Mouse (Mus musculus): ENCODE results near the gene Etl4. TPM values are rescaled to one million over a fixed set of nuclear protein-coding genes. Genes with fewer than 3 reads are reported as not detected.

Gene Etl4
- polyA plus RNA-seq, 1 experiment from 2014 or later = 5.0 TPM

- H3K4me2 ChIP-seq = no peak overlapping the region
- no peak overlapping the region for H3K4me3 ChIP-seq
- H3K36me3 ChIP-seq = no peaks in the 10 kb centered on the region
- no peak overlapping the region for H3K27ac ChIP-seq (replicated peaks)
- no peaks in the 10 kb centered on the region for H3K27me3 ChIP-seq
- H3K9ac ChIP-seq = no peak overlapping the region
- no peak for ATAC-seq (ENCODE audit: low FRiP score, low read depth)
- H3K4me1 ChIP-seq (replicated peaks) = no peaks in the 10 kb centered on the region
- 87% methylated on average over 6 of the region's 6 CpGs for WGBS
- no peaks in the 10 kb centered on the region for H3K9me3 ChIP-seq
Observed at GRCm38 (mm10) chr2:20603536-20603935, 694.0 kb downstream of the Etl4 start.

DNA sequence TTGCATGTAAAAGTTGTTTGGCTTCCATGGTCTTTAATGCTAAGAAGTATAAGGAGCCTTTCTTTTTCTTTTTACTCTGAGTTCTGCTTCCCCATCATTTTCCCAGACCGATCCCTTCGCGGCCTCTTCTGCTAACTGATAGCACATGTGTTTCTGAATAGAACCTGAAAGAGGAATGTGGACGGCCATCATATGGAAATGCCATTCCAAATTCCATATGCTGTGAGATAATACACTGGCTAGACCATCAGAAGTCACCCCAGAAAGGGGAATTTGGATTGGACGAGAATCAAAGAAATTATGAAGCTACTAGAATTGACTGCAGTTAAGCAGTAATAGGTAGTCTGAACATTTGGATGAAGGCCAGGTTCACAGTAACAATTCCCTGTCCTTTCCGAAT is 694.4 kb downstream of the Etl4 start:
- no peak for ATAC-seq (ENCODE audit: low FRiP score, low read depth)
- Histone ChIP-seq H3K4me2 (no peak overlapping the region), H3K36me3 (no peaks in the 10 kb centered on the region), H3K9ac (no peak overlapping the region), H3K4me1 (replicated peaks) (no peaks in the 10 kb centered on the region), H3K27ac (replicated peaks) (no peak overlapping the region), H3K4me3 (no peak overlapping the region), H3K27me3 (no peaks in the 10 kb centered on the region), H3K9me3 (no peaks in the 10 kb centered on the region)
- WGBS = 80% methylated on average over 6 of the region's 6 CpGs

GRCm38 (mm10) chr2:20609203-20609602 is 699.6 kb downstream of the Etl4 start:
- Histone ChIP-seq H3K27ac (replicated peaks) (no peak overlapping the region), H3K27me3 (no peaks in the 10 kb centered on the region), H3K36me3 (no peaks in the 10 kb centered on the region), H3K9me3 (no peaks in the 10 kb centered on the region), H3K4me3 (no peak overlapping the region), H3K4me1 (replicated peaks) (no peaks in the 10 kb centered on the region), H3K4me2 (no peak overlapping the region), H3K9ac (no peak overlapping the region)
- WGBS = 68% methylated on average over 8 of the region's 8 CpGs
- no peak for ATAC-seq (ENCODE audit: low FRiP score, low read depth)

GRCm38 (mm10) chr2:20615948-20616347 is 706.4 kb downstream of the Etl4 start:
- Histone ChIP-seq H3K4me1 (replicated peaks) (no peaks in the 10 kb centered on the region), H3K9ac (no peak overlapping the region), H3K27ac (replicated peaks) (no peak overlapping the region), H3K27me3 (no peaks in the 10 kb centered on the region), H3K9me3 (no peaks in the 10 kb centered on the region), H3K36me3 (no peaks in the 10 kb centered on the region), H3K4me3 (no peak overlapping the region), H3K4me2 (no peak overlapping the region)
- ATAC-seq (ENCODE audit: low FRiP score, low read depth) = no peak
- 62% methylated on average over 1 of the region's 1 CpGs for WGBS

DNA sequence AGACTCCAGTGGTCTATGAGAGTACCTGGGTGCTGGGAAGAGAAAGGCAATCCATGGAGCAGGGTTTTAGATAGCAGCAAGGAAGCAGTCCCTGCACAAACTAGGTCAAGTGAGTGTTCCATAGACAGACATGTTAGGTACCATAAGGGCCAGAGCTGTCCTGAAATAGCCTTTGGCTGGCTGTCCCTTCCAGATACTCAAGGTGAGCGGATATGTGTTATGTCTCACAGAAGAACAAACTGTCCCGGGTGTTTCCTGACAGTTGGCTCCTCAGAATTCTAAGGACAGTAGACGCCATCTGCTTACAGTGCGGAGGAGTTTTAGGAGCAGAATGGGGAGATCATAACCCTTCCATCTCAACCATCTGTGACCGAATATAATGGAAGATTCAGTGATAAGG is 708.8 kb downstream of the Etl4 start:
- Histone ChIP-seq H3K4me1 (replicated peaks) (no peaks in the 10 kb centered on the region), H3K9me3 (no peaks in the 10 kb centered on the region), H3K36me3 (no peaks in the 10 kb centered on the region), H3K4me3 (no peak overlapping the region), H3K27ac (replicated peaks) (no peak overlapping the region), H3K4me2 (no peak overlapping the region), H3K27me3 (no peaks in the 10 kb centered on the region), H3K9ac (no peak overlapping the region)
- ATAC-seq (ENCODE audit: low FRiP score, low read depth) = no peak
- WGBS = 92% methylated on average over 5 of the region's 5 CpGs

DNA sequence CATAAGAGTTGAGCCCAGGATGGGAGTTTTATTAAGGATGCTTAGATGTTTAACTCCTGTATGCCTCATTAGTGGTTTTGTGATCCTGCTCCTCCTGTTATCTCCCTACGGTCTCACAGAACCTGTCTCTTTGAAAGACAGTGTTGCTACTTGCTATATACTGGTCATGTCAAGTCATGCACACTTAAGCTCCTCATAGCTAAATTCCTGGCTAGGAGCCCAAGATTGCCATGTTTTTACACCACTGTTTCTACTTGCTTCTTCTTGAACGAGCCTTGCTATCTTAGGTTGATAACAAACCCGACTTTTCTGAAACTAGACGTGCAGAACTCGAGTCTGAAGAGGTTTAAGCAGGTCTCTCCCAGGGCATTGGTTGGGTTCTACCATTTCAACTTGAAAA is 710.3 kb downstream of the Etl4 start:
- Histone ChIP-seq H3K4me2 (no peak overlapping the region), H3K9me3 (no peaks in the 10 kb centered on the region), H3K4me3 (no peak overlapping the region), H3K27ac (replicated peaks) (no peak overlapping the region), H3K36me3 (no peaks in the 10 kb centered on the region), H3K9ac (no peak overlapping the region), H3K27me3 (no peaks in the 10 kb centered on the region), H3K4me1 (replicated peaks) (no peaks in the 10 kb centered on the region)
- 90% methylated on average over 5 of the region's 5 CpGs for WGBS
- ATAC-seq (ENCODE audit: low FRiP score, low read depth) = no peak

DNA sequence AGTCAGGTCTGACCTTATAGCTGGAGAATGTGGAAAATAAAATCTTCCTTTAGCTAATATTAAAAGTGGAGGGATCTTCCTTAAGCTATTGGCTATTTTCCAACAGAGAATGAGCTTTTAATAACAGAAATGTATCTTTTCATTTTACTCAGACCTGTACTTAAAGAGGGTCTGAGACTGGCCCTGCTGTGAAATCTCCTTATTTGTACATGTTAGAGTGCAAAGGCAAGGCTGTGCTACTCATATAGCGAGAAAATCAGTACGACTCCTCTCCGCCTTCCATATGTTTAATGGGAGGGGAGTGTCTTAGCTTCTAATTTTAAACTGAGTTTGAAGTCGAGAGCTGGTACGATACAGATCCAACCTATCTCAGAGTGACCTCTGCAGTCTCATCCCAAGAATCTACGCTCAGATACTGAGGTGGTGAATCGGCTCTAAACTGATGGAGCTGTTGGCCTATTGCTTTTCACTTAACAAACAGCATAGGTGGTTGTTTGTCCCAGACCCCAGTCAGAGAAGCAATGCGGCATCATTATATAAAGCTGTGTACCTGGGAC is 719.7 kb downstream of the Etl4 start:
- Histone ChIP-seq H3K9me3 (no peaks in the 10 kb centered on the region), H3K4me3 (no peak overlapping the region), H3K27ac (replicated peaks) (no peak overlapping the region), H3K36me3 (no peaks in the 10 kb centered on the region), H3K4me1 (replicated peaks) (no peaks in the 10 kb centered on the region), H3K9ac (no peak overlapping the region), H3K4me2 (no peak overlapping the region), H3K27me3 (no peaks in the 10 kb centered on the region)
- whole genome bisulfite sequencing = 87% methylated on average over 8 of the region's 8 CpGs
- ATAC-seq (ENCODE audit: low FRiP score, low read depth) = no peak

DNA sequence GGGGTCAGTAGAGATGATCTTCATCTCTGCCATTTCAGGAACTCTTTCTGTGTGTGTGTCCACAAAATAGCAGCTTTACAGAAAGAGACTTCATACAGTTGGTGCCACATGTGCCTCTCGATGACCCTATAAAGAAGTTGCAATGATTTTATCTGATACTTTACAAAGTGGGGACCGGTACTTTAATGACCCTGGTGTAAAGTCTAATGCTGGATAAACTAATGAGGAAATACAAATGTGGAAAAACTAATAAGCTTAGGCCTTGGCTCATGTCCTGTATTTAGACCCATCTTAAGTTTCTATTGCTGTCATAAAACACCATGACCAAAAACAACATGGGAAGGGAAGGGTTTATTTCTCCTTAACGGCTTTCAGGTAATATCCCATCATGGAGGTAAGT is 729.0 kb downstream of the Etl4 start:
- H3K27ac ChIP-seq (replicated peaks) = no peak overlapping the region
- H3K4me3 ChIP-seq = no peak overlapping the region
- 90% methylated on average over 3 of the region's 3 CpGs for WGBS
- H3K9me3 ChIP-seq = no peaks in the 10 kb centered on the region
- ATAC-seq (ENCODE audit: low FRiP score, low read depth) = no peak
- no peak overlapping the region for H3K4me2 ChIP-seq
- no peak overlapping the region for H3K9ac ChIP-seq
- no peaks in the 10 kb centered on the region for H3K36me3 ChIP-seq
- no peaks in the 10 kb centered on the region for H3K4me1 ChIP-seq (replicated peaks)
- no peaks in the 10 kb centered on the region for H3K27me3 ChIP-seq

DNA sequence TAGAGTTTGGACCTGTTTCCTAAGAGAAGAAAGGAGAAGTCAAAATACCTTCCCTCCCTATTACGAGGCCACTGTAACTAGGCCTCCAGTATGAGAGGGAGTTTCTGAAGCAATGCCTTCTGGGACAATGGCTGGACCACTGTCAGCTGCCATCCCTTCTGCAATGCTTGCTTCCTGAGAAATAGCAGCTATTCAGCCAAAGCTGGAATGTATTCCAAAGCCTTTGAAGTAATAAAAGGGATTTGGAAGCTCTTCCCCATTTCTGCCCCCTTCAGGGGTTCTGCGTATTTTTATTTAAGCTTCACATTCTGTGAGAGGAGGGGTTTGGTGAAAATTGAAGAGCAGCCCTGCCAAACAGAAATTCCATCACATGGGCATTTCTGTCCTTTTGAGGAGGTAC is 730.1 kb downstream of the Etl4 start:
- WGBS = 74% methylated on average over 2 of the region's 2 CpGs
- Histone ChIP-seq H3K27me3 (no peaks in the 10 kb centered on the region), H3K9ac (no peak overlapping the region), H3K9me3 (no peaks in the 10 kb centered on the region), H3K27ac (replicated peaks) (no peak overlapping the region), H3K4me3 (no peak overlapping the region), H3K4me2 (no peak overlapping the region), H3K36me3 (no peaks in the 10 kb centered on the region), H3K4me1 (replicated peaks) (no peaks in the 10 kb centered on the region)
- ATAC-seq (ENCODE audit: low FRiP score, low read depth) = no peak

GRCm38 (mm10) chr2:20642818-20643217 is 733.2 kb downstream of the Etl4 start:
- Histone ChIP-seq H3K4me2 (no peak overlapping the region), H3K9me3 (no peaks in the 10 kb centered on the region), H3K9ac (no peak overlapping the region), H3K4me3 (no peak overlapping the region), H3K27ac (replicated peaks) (no peak overlapping the region), H3K27me3 (no peaks in the 10 kb centered on the region), H3K4me1 (replicated peaks) (no peaks in the 10 kb centered on the region), H3K36me3 (no peaks in the 10 kb centered on the region)
- no peak for ATAC-seq (ENCODE audit: low FRiP score, low read depth)
- WGBS = 77% methylated on average over 9 of the region's 9 CpGs

GRCm38 (mm10) chr2:20649817-20650216 is 740.2 kb downstream of the Etl4 start:
- Histone ChIP-seq H3K4me1 (replicated peaks) (peaks cover 7% of the 10 kb centered on the region; the same call in 1 of the 2 replicates), H3K9ac (no peak overlapping the region), H3K4me2 (no peak overlapping the region), H3K27ac (replicated peaks) (no peak overlapping the region), H3K9me3 (no peaks in the 10 kb centered on the region), H3K4me3 (no peak overlapping the region), H3K36me3 (no peaks in the 10 kb centered on the region), H3K27me3 (no peaks in the 10 kb centered on the region)
- WGBS = 36% methylated on average over 4 of the region's 4 CpGs
- no peak for ATAC-seq (ENCODE audit: low FRiP score, low read depth)

GRCm38 (mm10) chr2:20653116-20653515 is 743.5 kb downstream of the Etl4 start:
- Histone ChIP-seq H3K4me3 (no peak overlapping the region), H3K36me3 (no peaks in the 10 kb centered on the region), H3K27me3 (no peaks in the 10 kb centered on the region), H3K4me1 (replicated peaks) (peaks cover 7% of the 10 kb centered on the region; the same call in 1 of the 2 replicates), H3K9me3 (no peaks in the 10 kb centered on the region), H3K4me2 (no peak overlapping the region), H3K27ac (replicated peaks) (no peak overlapping the region), H3K9ac (no peak overlapping the region)
- ATAC-seq (ENCODE audit: low FRiP score, low read depth) = no peak

GRCm38 (mm10) chr2:20654058-20654457 is 744.5 kb downstream of the Etl4 start:
- H3K4me2 ChIP-seq = no peak overlapping the region
- ATAC-seq (ENCODE audit: low FRiP score, low read depth) = no peak
- no peaks in the 10 kb centered on the region for H3K36me3 ChIP-seq
- H3K9me3 ChIP-seq = no peaks in the 10 kb centered on the region
- peaks cover 7% of the 10 kb centered on the region; the same call in 1 of the 2 replicates for H3K4me1 ChIP-seq (replicated peaks)
- 81% methylated on average over 8 of the region's 8 CpGs for WGBS
- H3K9ac ChIP-seq = no peak overlapping the region
- no peak overlapping the region for H3K4me3 ChIP-seq
- no peak overlapping the region for H3K27ac ChIP-seq (replicated peaks)
- H3K27me3 ChIP-seq = no peaks in the 10 kb centered on the region
